Mouse (Mus musculus): ENCODE measurements around the gene Gm11042. TPM values are rescaled to one million over a fixed set of nuclear protein-coding genes. Genes with fewer than 3 reads are reported as not detected.

Gene Gm11042
- polyA plus RNA-seq, 1 experiment from 2014 or later: not detected

DNA sequence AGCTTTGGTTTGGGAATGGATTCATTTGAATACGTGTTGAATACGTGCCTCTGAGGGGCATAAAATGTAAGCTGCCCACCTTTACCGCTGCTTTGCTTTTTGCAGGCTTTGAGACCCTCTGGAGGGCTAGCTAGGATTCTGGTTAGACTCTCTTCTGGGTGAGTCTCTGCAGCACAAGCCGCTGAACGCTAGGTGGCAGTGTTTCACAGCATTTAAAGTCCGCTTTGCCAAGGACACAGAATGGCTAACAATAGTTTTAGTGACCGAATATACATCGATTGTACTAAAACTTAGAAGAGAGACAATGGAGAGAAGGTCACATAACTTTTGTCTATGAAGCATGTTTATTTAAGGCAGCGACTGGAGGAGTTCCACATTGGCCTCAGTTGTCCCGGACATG lies 4.1 kb upstream of the Gm11042 start:
- 16% methylated on average over 10 of the region's 10 CpGs for WGBS
- Histone ChIP-seq H3K27ac (no peak overlapping the region), H3K36me3 (no peaks in the 10 kb centered on the region), H3K27me3 (no peaks in the 10 kb centered on the region), H3K4me1 (no peaks in the 10 kb centered on the region), H3K9me3 (no peaks in the 10 kb centered on the region), H3K4me3 (no peak overlapping the region), H3K9ac (no peak overlapping the region), H3K4me2 (replicated peaks) (no peak overlapping the region)
- peak; percentile 54; the same call in 1 of the 2 replicates for ATAC-seq (ENCODE audit: low FRiP score, low read depth)

DNA sequence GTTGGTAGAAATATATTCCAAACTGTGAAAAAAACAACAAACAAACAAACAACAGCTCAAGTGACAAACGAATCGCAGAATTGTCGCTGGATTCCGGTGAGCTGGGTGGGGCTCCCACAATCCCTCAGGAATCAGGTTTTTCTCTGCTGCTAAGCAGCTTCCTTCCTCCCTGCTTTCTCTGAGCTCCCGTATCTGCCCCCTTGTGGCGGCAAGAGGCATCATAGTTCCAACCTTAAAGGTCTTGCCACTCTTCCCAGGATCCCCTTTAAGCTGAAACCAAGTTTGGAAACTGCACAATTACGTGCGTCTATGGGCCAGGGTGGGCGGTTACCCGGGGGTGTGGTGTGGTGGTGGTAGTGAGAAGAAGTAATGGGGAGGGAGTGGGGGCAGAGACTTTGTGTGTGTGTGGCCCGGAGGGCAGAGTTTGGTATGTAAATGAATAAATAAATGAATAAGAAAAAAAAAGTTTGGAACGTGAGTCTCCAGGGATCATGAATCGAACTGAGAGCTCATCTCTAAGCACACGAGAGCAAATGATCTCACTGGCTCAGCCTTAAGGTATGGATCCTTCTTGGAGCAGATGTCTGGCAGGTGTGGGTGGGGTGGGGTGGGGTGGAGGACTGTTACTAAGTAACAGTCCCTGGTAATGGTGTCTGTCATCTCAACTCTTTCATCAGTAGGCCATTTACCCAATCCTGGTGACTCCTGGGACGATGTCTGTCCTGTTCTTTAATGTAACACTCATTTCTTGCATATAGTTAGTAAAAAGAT lies 980 bp upstream of the Gm11042 start:
- 18% methylated on average over 15 of the region's 15 CpGs for WGBS
- peak; percentile 86 for ATAC-seq (ENCODE audit: low FRiP score, low read depth)

DNA sequence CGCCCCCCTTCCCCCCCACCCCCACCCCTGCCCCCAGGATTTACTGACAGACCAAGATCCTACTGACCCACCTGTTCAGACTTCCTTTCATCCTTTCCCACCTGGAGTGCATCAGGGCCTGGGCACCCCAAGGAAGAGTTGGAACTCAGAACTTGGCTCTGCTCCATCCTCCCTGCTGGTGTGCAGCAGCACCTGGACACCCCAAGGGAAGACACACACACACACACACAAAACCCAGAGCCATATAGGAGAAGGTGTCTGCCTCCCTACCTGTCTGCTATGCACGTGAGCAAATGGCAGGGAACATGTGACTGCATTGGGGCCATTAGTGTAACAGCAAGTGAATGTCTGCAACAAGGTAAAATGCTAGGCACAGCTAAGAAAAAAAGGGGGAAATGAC lies 973 bp downstream of the Gm11042 start:
- no peak for ATAC-seq (ENCODE audit: low FRiP score, low read depth)
- 72% methylated on average over 2 of the region's 2 CpGs for WGBS
- no peaks in the 10 kb centered on the region for H3K27me3 ChIP-seq
- H3K36me3 ChIP-seq: no peaks in the 10 kb centered on the region
- no peaks in the 10 kb centered on the region for H3K4me1 ChIP-seq
- H3K9me3 ChIP-seq: no peaks in the 10 kb centered on the region
- no peak overlapping the region for H3K4me2 ChIP-seq (replicated peaks)
- H3K27ac ChIP-seq: no peak overlapping the region
- no peak overlapping the region for H3K9ac ChIP-seq
- no peak overlapping the region for H3K4me3 ChIP-seq

More for the DNA sequence above, 980 bp upstream of the Gm11042 start:
- H3K27me3 ChIP-seq: no peaks in the 10 kb centered on the region
- H3K9ac ChIP-seq: peak overlapping the region; percentile 67
- no peaks in the 10 kb centered on the region for H3K4me1 ChIP-seq
- H3K4me3 ChIP-seq: peak overlapping the region; percentile 50
- H3K4me2 ChIP-seq (replicated peaks): peak overlapping the region; percentile 64
- peak overlapping the region; percentile 44; the same call in 1 of the 2 replicates for H3K27ac ChIP-seq
- no peaks in the 10 kb centered on the region for H3K36me3 ChIP-seq
- H3K9me3 ChIP-seq: no peaks in the 10 kb centered on the region

DNA sequence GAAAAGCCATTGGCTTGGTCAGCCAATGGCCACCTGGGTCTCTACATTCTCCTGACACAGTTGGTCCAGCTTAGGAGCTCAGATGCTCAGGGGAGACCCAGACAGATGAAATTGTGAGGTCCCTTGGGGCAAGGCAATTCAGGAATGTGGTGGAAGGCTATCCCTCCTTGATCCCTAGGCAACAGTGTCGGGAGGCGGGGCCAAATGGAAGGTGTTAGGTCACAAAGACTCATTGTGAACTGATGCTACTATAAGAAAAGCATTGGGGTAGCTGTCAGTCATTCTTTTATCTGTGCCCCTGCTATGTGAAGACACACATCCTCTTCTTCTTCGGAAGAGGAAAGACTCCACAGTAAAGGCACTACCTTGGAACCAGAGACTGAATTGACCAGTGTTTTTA lies 3.6 kb downstream of the Gm11042 start:
- H3K9me3 ChIP-seq: no peaks in the 10 kb centered on the region
- H3K36me3 ChIP-seq: no peaks in the 10 kb centered on the region
- H3K27ac ChIP-seq: no peak overlapping the region
- H3K4me1 ChIP-seq: no peaks in the 10 kb centered on the region
- 82% methylated on average over 3 of the region's 3 CpGs for WGBS
- ATAC-seq (ENCODE audit: low FRiP score, low read depth): no peak
- no peak overlapping the region for H3K4me3 ChIP-seq
- no peaks in the 10 kb centered on the region for H3K27me3 ChIP-seq
- no peak overlapping the region for H3K9ac ChIP-seq
- H3K4me2 ChIP-seq (replicated peaks): no peak overlapping the region

DNA sequence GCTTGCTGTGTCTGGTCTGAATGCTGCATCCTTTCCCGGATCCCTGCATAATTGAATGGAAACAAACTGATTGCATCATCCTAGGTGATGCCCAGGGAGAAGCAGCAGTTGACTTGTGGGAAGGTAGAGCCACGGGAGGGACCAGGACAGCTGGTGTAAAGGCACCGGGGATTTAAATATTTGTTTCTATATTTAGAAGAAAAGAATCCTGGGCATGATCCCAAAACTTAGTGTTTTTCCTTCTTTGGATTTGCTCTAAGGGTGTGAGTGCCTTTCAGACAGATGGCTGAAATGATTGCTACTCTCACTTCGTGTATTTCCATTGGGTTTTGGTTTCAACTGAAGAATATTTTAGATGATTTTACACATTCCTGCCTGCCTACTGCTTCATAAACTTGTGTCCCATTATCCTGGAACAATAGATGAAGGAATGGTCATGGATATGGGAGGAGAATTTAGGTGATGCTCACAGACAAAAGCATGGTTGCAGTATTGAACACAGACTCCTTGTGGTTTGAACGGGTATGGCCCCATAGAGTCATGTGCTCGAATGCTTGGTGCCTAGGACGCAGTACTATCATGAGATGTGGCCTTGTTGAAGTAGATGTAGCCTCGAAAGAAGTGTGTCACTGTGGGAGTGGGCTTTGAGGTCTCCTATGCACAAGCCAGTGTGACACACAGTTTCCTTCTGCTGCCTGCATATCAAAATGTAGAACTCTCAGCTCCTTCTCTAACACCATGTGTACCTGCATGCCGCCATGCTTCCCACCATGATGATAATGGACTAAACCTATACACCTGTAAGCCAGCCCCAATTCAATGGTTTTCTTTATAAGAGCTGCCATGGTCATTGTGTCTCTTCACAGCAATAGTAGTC lies 12.5 kb downstream of the Gm11042 start:
- H3K27me3 ChIP-seq: no peaks in the 10 kb centered on the region
- no peak overlapping the region for H3K4me3 ChIP-seq
- H3K4me1 ChIP-seq: no peaks in the 10 kb centered on the region
- no peaks in the 10 kb centered on the region for H3K9me3 ChIP-seq
- ATAC-seq (ENCODE audit: low FRiP score, low read depth): no peak
- WGBS: 77% methylated on average over 9 of the region's 9 CpGs
- H3K4me2 ChIP-seq (replicated peaks): no peak overlapping the region
- no peak overlapping the region for H3K27ac ChIP-seq
- H3K9ac ChIP-seq: no peak overlapping the region
- H3K36me3 ChIP-seq: no peaks in the 10 kb centered on the region

DNA sequence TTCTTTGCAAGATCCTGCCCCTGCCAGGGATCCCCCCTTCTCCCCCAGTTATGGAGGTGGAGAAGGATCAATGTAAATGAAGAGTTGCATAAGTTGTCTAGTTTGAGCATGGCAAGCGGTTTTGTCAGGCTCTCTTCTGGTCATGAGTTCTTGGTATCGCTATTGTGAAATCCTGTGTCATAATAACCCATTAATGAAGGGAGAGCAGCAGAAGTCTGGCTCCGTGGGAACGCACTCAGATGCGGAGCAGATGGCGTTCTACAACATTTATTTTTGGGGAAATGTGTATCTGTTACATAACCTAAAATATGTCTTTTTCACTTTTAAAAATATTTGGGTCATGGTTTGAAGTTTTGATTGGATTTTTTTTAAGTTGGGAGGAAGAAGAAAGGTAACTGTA lies 14.6 kb downstream of the Gm11042 start:
- Histone ChIP-seq H3K9ac (no peak overlapping the region), H3K4me1 (no peaks in the 10 kb centered on the region), H3K4me3 (no peak overlapping the region), H3K9me3 (no peaks in the 10 kb centered on the region), H3K27me3 (0 out of 2 replicates have a peak, but pooled peaks cover 3% of the 10 kb centered on the region), H3K36me3 (no peaks in the 10 kb centered on the region), H3K4me2 (replicated peaks) (no peak overlapping the region), H3K27ac (no peak overlapping the region)
- no peak for ATAC-seq (ENCODE audit: low FRiP score, low read depth)
- 61% methylated on average over 6 of the region's 6 CpGs for WGBS

DNA sequence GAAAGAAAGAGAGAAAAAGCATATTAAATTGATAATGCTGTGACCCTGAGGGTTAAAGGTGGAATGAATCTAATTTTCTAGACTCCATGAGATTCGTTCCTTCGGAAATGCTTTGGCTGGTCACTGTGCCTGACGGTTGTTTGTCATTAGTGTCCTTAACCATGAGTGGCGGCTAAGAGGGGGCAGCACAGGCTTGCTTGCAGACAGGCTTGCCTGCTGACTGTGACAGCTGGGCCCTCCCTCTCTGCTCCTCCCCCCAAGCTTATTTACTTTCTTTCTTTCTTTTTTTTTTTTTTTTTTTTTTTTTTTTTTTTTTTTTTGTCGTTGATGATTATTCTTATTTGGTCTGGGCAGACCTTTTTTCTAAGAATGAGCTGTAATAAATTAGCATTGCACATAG lies 19.8 kb downstream of the Gm11042 start:
- Histone ChIP-seq H3K27me3 (peaks cover 12% of the 10 kb centered on the region; the same call in 1 of the 2 replicates), H3K4me1 (no peaks in the 10 kb centered on the region), H3K4me2 (replicated peaks) (no peak overlapping the region), H3K9me3 (no peaks in the 10 kb centered on the region), H3K4me3 (no peak overlapping the region), H3K9ac (no peak overlapping the region), H3K27ac (no peak overlapping the region), H3K36me3 (no peaks in the 10 kb centered on the region)
- 52% methylated on average over 5 of the region's 5 CpGs for WGBS
- ATAC-seq (ENCODE audit: low FRiP score, low read depth): no peak

DNA sequence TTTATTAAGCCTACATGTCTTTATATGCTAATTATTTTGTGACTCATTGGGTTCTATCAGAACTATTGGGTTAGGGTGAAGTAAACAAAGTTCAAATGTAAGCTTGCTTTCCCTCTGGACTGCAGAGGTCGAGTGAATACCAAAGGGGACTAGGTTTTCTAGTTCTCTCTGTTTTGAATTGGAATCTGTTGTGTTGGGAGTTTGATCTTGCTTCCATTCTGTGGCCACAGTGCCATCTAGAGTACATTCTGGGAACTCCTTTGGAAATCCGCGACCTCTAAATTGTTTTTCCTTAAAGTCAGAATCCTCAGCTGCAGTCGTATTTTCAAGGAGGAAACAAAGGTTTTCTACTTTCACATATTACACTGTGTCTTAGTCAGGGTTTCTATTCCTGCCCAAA lies 22.6 kb downstream of the Gm11042 start:
- ATAC-seq (ENCODE audit: low FRiP score, low read depth): no peak
- H3K27ac ChIP-seq: no peak overlapping the region
- 2% methylated on average over 4 of the region's 4 CpGs for WGBS

DNA sequence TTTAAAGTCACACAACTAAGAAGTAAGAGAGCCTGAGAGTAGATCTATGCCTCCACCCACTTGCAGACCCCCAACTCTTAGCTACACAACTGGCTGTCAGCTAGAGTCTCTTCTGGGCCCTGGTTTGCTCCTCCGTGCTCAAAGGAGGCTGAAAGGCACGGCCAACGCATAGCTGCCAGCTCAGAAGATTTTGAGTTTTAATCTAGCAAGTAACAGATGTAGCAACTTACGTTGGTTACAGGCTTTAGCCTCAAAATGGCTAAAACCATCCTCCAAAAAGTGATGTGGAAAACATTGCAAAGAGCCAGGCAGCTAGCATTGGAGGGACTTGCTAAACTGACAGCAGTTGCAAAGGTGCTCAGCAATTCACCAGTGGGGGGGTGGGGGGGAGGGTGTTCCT lies 25.2 kb downstream of the Gm11042 start:
- Histone ChIP-seq H3K9me3 (no peaks in the 10 kb centered on the region), H3K27ac (no peak overlapping the region), H3K4me2 (replicated peaks) (no peak overlapping the region), H3K36me3 (no peaks in the 10 kb centered on the region), H3K4me1 (no peaks in the 10 kb centered on the region), H3K27me3 (peaks cover 19% of the 10 kb centered on the region), H3K4me3 (no peak overlapping the region), H3K9ac (no peak overlapping the region)
- no peak for ATAC-seq (ENCODE audit: low FRiP score, low read depth)
- WGBS: 76% methylated on average over 4 of the region's 4 CpGs

More for the DNA sequence above, 22.6 kb downstream of the Gm11042 start:
- Histone ChIP-seq H3K4me3 (no peak overlapping the region), H3K9ac (no peak overlapping the region), H3K27me3 (peaks cover 12% of the 10 kb centered on the region; the same call in 1 of the 2 replicates), H3K4me1 (no peaks in the 10 kb centered on the region), H3K4me2 (replicated peaks) (no peak overlapping the region), H3K36me3 (no peaks in the 10 kb centered on the region), H3K9me3 (no peaks in the 10 kb centered on the region)

DNA sequence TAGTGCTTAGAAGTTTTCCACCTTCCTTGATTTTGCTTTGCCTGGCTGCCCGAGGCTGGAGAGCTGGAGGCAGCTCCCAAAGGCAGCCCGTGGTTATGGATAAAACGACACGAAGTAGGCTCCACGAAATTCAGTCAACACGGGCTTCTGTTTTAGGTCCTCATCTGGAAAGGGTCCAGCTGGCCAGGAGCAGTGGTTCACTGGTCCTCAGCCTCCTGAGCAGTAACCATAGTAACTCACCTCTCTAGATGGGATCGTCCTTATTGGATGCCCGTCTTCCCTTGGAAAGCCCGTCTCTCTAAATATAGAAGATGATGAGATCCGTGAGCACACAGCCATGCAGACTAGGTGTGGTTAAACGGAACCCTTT lies 31.5 kb downstream of the Gm11042 start:
- Histone ChIP-seq H3K27me3 (peaks cover 40% of the 10 kb centered on the region), H3K9ac (0 out of 2 replicates have a peak overlapping the region, but pooled peaks have one; percentile 25), H3K4me1 (peaks cover 12% of the 10 kb centered on the region), H3K27ac (no peak overlapping the region), H3K36me3 (no peaks in the 10 kb centered on the region), H3K9me3 (no peaks in the 10 kb centered on the region), H3K4me2 (replicated peaks) (peak overlapping the region; percentile 91), H3K4me3 (peak overlapping the region; percentile 48)
- 6% methylated on average over 11 of the region's 11 CpGs for WGBS
- ATAC-seq (ENCODE audit: low FRiP score, low read depth): no peak

DNA sequence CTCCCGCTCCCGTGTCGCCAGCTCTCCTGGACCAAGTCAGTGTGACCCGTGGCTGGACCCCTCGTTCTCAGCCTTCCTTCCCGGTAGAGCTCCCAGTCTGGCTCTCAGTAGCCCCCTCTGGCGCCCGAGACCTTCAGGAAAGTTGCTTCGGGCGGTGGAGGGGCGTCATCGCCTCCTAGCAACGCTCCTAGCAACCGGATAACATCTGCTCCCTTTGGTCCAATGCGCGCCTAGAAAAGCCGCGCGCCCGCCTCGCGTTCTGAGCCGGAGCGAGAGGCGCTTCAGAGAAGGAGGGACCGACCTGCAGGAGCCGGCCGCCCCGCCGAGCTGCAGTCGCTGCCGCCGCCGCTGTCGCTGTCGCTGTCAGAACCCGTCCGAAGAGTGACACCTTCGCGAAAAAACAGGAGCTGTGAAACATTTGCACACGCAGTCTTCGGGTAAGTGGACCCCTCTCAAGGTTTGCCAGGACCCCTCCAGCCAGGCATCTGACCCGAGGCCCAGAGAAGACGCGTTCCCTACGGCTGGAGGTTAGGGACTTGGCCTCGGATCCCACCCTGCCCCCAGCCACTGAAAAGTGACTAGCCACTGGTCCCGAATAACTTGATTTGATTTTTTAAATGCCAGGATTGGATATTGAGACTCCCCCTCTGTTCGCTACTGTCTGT lies 32.0 kb downstream of the Gm11042 start:
- Histone ChIP-seq H3K4me2 (replicated peaks) (peak overlapping the region; percentile 91), H3K4me1 (peaks cover 12% of the 10 kb centered on the region), H3K4me3 (peak overlapping the region; percentile 48), H3K9ac (peak overlapping the region; percentile 25; the same call in 1 of the 2 replicates), H3K27ac (no peak overlapping the region), H3K36me3 (no peaks in the 10 kb centered on the region), H3K9me3 (no peaks in the 10 kb centered on the region), H3K27me3 (peaks cover 40% of the 10 kb centered on the region)
- under 1% methylated on average over 49 of the region's 49 CpGs for WGBS
- ATAC-seq (ENCODE audit: low FRiP score, low read depth): peak; percentile 98

DNA sequence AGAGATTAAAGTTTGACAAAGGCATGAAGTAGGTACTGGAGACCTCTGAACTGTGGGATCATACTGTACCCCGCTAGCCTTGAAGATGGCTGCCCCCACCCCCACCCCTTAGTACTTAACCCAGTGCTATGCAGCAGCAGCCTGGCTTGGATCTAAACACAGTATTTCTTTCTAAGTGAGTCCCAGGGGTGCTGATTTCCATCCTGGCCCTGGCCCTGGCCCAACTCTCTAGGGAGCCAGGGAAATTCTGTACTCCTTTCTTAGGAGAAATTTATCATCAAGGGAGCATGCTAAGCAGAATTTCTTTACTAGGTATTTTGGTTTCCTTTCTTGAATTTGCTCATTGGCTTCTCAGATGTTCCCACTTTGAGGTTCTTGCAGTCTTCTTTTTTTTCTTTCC lies 33.3 kb downstream of the Gm11042 start:
- ATAC-seq (ENCODE audit: low FRiP score, low read depth): no peak
- Histone ChIP-seq H3K4me3 (no peak overlapping the region), H3K36me3 (no peaks in the 10 kb centered on the region), H3K27me3 (peaks cover 37% of the 10 kb centered on the region), H3K9me3 (no peaks in the 10 kb centered on the region), H3K9ac (no peak overlapping the region), H3K4me2 (replicated peaks) (no peak overlapping the region), H3K27ac (no peak overlapping the region), H3K4me1 (peaks cover 12% of the 10 kb centered on the region)
- 86% methylated on average over 1 of the region's 1 CpGs for WGBS

Measured in limb, embryonic 13.5 days (tissue).